Mouse (Mus musculus) embryonic stem cell, embryonic (primary cell): ENCODE measurements around the gene Tmem11.

Experiments used
- CTCF ChIA-PET, 4 experiments: fragments of 300-600 bp in 2 of 4; fragments of 350-600 bp in 2 of 4; sonication (Branson Sonifier 250); formaldehyde crosslinking; loops; one replicate each; lab custom pipeline; 2022; ENCODE audit warnings: inconsistent platforms in 2 of 4; lab: Charles Lee
- POLR2A ChIA-PET, 4 experiments: fragments of 300-600 bp in 2 of 4; fragments of 350-600 bp in 2 of 4; sonication (Branson Sonifier 250); formaldehyde crosslinking; loops; one replicate each; lab custom pipeline; 2022; ENCODE audit warnings: antibody characterized with exemption in 4 of 4, inconsistent platforms in 1 of 4; lab: Charles Lee

Gene Tmem11

DNA sequence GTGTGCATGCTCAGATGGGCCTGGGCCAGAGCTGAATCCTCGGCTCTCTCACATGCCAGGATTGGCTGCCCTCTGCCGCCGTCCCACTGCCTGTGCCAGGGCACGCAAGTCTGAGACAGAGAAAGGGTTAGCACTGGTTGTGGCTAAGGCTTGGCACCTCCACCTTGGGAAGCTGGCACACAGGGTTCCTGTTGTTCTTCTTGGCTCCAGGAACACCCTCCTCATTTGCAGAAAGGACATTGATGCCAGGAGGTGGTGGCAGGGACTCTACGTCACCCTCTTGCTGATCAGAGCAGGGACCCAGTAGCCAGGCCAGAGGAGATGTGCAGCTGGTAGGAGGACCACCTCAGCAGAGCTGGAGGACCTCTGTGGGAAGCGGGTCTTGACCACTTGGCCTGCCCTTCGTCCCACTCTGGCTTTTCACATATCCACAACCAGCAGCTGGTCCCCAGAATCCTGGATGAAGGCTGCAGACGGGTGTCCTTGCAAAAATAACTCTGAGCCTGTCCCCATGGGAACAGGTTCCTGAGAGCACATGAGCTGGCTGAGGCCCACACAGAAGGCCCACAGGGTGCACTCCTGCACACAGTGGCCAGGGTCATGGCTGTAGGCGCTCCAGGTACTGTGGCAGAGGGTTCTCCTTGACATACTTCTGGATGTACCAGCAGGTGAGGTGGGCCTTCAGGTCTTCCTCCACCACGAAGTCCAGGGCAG is 26.5 kb upstream of the Tmem11 start:
- CTCF ChIA-PET = interaction anchor here in 1 of 4 experiments (0.6 to 1.1 kb wide), 2 partner anchors 22 to 415 kb away, joined by 3 read pairs; no protein-coding TSS in a partner anchor
- POLR2A ChIA-PET = interaction anchor here in 3 of 4 experiments (0.7 to 10.5 kb wide), 5 partner anchors 11 to 183 kb away, joined by 4 to 105 read pairs (median 4); no protein-coding TSS in a partner anchor

DNA sequence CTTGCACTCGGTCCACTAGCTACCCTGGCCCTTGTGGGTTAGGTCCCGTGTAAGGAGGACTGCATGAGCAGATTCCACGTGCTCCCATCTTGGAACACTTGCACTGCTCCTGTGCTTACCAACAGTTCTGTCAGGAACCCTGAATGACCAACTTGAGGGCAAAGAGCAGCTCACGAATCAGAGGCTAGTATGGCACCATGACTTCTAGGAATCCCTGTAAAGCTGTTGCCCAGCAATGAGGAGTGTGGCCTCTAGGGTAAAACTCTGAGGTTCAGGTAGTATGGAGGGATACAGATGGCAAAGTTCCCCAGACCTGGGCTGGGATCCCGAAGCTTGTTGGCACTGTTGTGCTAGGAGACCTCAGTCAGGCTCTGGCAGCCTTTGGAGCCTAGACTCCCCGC is 24.6 kb upstream of the Tmem11 start:
- ChIA-PET POLR2A (interaction anchor here in 2 of 4 experiments (0.8 to 4.5 kb wide), 10 partner anchors 7 to 186 kb away, joined by 3 to 21 read pairs (median 4); partner anchors contain the start of genes Map2k3 (in 2 of the 2) and Natd1 (in 2 of the 2)), CTCF (interaction anchor here in 1 of 4 experiments (0.9 to 1.0 kb wide), 2 partner anchors 22 to 93 kb away, joined by 3 read pairs; no protein-coding TSS in a partner anchor)

DNA sequence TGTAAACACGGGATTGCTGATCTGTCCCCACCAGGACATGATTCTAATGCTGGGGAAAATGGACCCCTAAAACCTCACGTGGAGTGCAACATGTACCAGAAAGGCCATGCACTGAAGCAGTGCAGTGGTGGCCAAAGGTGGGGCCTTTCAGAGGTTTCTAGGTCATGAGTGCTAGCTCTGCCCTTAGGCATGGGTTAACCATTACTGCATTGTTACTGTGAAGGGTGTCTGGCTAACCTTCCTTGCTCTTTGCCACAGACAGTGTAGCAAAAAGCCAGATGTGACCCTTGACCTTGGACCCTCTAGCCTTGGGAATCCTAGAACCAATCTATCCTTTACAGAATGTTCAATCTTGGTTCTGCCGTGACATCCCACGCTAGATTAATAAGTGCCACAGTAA is 23.4 kb upstream of the Tmem11 start:
- ChIA-PET POLR2A (interaction anchor here in 2 of 4 experiments (1.0 to 4.5 kb wide), 8 partner anchors 8 to 72 kb away, joined by 4 to 21 read pairs (median 6); partner anchors contain the start of genes Natd1 (in 2 of the 2), Dhrs7b (in 1 of the 2), Map2k3 (in 1 of the 2) and Tmem11 (in 1 of the 2)), CTCF (interaction anchor here in 1 of 4 experiments (0.7 kb wide), 1 partner anchor 161 kb away, joined by 3 read pairs; no protein-coding TSS in a partner anchor)

DNA sequence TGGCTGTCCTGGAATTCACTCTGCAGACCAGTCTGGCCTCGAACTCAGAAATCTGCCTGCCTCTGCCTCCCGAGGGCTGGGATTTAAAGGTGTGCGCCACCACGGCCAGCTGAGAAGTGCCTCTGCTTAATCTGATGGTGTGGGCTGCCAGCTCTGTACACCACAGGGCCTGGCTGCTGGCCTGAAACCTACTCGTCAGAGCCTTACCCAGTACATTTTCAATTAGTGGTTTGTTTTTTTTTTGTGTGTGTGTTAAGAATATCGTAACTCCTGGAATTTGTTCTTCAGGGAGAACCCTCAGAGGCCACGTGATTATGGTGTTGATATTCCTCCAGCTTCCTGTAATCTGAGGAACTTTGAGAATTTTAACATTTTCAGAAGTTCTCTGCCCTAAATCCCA is 22.9 kb upstream of the Tmem11 start:
- ChIA-PET CTCF (no interaction called here), POLR2A (interaction anchor here in 2 of 4 experiments (1.0 to 4.5 kb wide), 9 partner anchors 9 to 72 kb away, joined by 4 to 21 read pairs (median 6); partner anchors contain the start of genes Natd1 (in 2 of the 2), Dhrs7b (in 1 of the 2), Map2k3 (in 1 of the 2) and Tmem11 (in 1 of the 2))

DNA sequence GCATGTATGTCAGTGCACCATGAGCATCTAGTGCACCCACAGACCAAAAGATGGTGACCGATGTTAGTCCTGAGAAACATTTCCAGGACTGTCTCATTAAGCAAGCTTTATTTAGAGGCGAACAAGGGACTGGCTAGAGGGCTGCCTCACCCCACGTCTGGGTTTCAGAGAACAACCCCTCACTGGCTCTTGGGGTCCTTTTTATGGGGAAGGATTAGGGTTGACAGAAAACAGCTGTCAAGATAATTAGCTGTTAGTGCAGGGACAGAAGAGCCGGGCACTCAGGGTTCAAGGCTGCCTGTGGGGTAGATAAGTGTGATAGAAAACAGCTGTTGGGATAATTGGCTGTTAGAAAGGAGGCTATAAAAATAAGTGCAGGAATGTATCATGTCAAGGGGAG is 16.8 kb upstream of the Tmem11 start:
- POLR2A ChIA-PET = interaction anchor here in 3 of 4 experiments (0.6 to 3.3 kb wide), 8 partner anchors 9 to 615 kb away, joined by 3 to 14 read pairs (median 4); partner anchors contain the start of genes Dhrs7b (in 1 of the 3), Map2k3 (in 1 of the 3) and Tmem11 (in 1 of the 3)
- CTCF ChIA-PET = interaction anchor here in 1 of 4 experiments (0.8 kb wide), 1 partner anchor 16 kb away, joined by 3 read pairs; the partner anchor contains the start of gene Tmem11

DNA sequence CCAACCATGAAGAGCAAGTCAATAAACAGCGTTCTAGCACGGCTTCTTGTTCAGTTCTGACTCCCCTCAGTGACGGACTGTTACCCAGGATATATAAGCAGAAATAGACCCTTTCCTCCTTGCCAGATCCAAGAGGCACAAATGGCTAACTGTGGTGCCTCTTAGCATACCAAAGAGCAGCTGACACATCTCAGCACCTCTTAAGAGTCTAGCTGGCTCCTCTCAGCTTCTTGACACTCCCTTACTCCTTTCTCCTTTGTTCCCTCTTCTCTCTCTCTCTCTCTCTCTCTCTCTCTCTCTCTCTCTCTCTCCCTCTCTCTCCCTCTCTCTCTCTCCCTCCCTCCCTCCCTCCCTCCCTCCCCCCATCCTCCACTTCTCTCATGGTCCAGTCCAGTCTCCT is 11.7 kb upstream of the Tmem11 start:
- CTCF ChIA-PET = interaction anchor here in 1 of 4 experiments (0.6 kb wide), 1 partner anchor 10 kb away, joined by 4 read pairs; no protein-coding TSS in a partner anchor
- POLR2A ChIA-PET = interaction anchor here in 3 of 4 experiments (0.5 to 1.7 kb wide), 8 partner anchors 11 to 353 kb away, joined by 3 to 7 read pairs (median 3); partner anchors contain the start of genes Tmem11 (in 2 of the 3) and Dhrs7b (in 1 of the 3)

DNA sequence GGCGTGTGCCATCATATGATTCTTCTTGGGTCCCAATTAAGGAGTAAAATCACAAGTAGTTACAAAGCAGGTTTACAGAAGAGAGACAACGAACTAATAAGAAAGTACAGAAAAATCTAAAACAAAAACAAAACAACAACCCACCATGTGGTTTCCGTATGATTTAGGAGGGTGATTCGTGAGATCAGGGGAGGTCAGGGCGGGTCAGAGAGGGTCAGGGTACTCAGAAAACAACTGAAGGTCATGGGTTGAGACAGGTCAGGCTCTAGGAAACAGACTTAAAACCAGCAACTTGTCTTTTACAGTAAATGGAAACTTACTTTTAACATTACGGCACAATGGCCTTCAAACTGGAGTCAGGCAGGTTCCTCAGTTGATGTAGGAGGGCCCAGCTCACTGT is 11.2 kb upstream of the Tmem11 start:
- CTCF ChIA-PET = interaction anchor here in 1 of 4 experiments (0.6 kb wide), 1 partner anchor 10 kb away, joined by 4 read pairs; no protein-coding TSS in a partner anchor
- POLR2A ChIA-PET = interaction anchor here in 3 of 4 experiments (0.5 to 1.7 kb wide), 8 partner anchors 11 to 353 kb away, joined by 3 to 7 read pairs (median 3); partner anchors contain the start of genes Tmem11 (in 2 of the 3) and Dhrs7b (in 1 of the 3)

DNA sequence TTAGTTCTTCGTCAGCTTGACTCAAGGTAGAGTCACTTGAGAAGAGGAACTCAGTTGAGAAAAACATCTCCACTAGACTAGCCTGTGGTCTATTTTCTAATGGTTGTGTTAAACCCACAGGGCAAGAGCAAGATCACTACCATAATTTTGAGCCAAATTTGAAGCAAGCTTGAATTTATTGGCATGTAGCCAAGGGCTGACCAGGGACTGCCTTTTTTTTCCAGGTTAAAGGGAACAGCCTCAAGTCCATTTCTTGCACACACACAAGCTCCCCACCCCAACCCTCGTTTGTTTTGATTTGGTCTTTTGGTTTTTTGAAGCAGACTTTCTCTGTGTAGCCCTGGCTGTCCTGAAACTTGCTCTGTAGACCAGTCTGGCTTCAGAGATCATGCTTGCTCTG is 10.8 kb upstream of the Tmem11 start:
- ChIA-PET POLR2A (interaction anchor here in 2 of 4 experiments (0.9 to 1.7 kb wide), 7 partner anchors 9 to 66 kb away, joined by 3 to 7 read pairs (median 3); partner anchors contain the start of genes Tmem11 (in 2 of the 2) and Dhrs7b (in 1 of the 2)), CTCF (no interaction called here)

DNA sequence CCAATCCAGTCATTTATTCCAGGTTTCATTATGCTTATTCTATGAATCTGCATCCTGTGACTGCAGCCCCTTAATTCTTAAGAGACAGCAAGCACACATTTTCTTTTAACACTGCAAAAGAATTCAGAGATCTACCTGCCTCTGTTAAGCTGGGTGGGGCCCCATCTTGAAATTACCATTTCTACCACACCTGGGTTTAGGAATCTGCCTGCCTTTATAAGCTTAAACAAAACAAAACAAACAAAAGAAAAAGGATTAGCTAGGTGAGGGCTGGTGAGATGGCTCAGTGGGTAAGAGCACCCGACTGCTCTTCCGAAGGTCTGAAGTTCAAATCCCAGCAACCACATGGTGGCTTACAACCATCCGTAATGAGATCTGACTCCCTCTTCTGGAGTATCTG is 7.9 kb upstream of the Tmem11 start:
- ChIA-PET POLR2A (interaction anchor here (0.6 to 3.7 kb wide), 52 partner anchors 8 to 772 kb away, joined by 3 to 40 read pairs (median 5); partner anchors contain the start of genes Tmem11 (in 3 of the 4), Natd1 (in 2 of the 4), Dhrs7b (in 1 of the 4) and Flii (in 1 of the 4)), CTCF (interaction anchor here (0.6 to 1.2 kb wide), 12 partner anchors 20 to 159 kb away, joined by 3 to 12 read pairs (median 4); partner anchors contain the start of gene Mief2 (in 1 of the 4))

DNA sequence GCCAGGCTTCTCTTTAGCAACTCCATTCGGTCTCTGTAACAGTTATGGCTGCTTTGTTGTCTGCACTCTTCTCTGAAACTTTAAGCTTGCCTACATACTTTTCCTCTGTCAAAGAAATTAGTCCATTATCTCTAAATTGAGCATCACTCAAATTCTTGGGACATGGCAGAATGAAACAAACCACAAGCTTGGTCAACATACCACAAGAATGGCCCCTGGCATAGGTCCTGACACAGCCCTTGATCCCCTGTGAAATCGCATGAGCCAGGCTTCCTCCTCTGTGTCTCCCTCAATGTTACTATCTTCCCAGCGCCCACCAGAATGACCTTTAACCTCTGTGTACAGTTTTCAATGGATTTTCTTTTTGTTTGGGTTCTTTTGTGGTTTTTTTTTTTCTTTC is 3.3 kb upstream of the Tmem11 start:
- ChIA-PET POLR2A (interaction anchor here in 2 of 4 experiments (0.5 to 3.0 kb wide), 8 partner anchors 9 to 706 kb away, joined by 3 to 12 read pairs (median 4); partner anchors contain the start of genes Dhrs7b (in 1 of the 2) and Shmt1 (in 1 of the 2)), CTCF (no interaction called here)

DNA sequence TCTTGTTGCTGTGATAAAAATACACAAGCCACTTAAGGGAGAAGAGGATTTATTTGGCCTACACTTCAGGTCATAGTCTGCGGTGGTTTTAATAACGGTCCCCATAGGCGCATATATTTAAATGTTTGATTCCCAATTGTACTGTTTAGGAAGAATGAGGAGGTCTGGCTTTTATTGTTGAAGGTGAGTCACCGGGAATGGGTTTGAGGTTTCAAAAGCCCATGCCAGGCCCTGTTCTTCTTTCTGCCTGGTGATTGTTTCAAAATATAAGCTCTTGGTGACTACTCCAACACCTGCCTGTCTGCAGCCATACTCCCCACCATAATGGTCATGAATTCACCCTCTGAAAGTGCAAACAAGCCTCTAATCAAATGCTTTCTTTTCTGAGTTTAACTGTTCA is 1.5 kb upstream of the Tmem11 start:
- POLR2A ChIA-PET = interaction anchor here in 3 of 4 experiments (0.9 to 7.5 kb wide), 18 partner anchors 9 to 775 kb away, joined by 3 to 54 read pairs (median 6); partner anchors contain the start of genes Map2k3 (in 3 of the 3), Shmt1 (in 2 of the 3), Dhrs7b (in 1 of the 3) and Natd1 (in 1 of the 3)
- CTCF ChIA-PET = interaction anchor here in 3 of 4 experiments (0.6 to 2.4 kb wide), 6 partner anchors 10 to 436 kb away, joined by 3 to 10 read pairs (median 6); no protein-coding TSS in a partner anchor

DNA sequence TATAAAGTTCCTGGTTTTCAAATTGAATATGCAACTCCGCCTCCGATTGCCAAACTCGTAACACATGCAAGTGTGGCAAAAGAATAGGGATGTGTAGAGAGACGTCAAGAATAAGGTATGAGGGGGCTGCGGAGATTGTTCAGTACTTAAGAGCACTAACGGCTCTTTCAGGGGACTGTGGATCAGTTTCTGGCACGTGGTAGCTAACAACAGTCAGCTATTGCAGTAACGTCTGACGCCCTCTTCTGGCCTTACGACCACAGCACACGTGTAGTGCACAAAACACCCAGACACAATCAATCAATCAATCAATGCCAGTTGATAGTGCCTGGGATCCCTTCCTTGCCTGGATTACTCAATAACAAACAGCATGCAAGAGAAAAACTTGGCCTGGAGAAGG is 351 bp upstream of the Tmem11 start:
- ChIA-PET POLR2A (interaction anchor here (0.5 to 9.3 kb wide), 83 partner anchors 8 to 773 kb away, joined by 3 to 147 read pairs (median 5); partner anchors contain the start of genes Map2k3 (in 3 of the 4), Shmt1 (in 3 of the 4), Dhrs7b (in 2 of the 4) and Drg2 (in 1 of the 4)), CTCF (interaction anchor here (0.5 to 2.4 kb wide), 26 partner anchors 13 to 473 kb away, joined by 3 to 14 read pairs (median 4); partner anchors contain the start of genes Dhrs7b (in 2 of the 4), Map2k3 (in 1 of the 4), Natd1 (in 1 of the 4) and Shmt1 (in 1 of the 4))

DNA sequence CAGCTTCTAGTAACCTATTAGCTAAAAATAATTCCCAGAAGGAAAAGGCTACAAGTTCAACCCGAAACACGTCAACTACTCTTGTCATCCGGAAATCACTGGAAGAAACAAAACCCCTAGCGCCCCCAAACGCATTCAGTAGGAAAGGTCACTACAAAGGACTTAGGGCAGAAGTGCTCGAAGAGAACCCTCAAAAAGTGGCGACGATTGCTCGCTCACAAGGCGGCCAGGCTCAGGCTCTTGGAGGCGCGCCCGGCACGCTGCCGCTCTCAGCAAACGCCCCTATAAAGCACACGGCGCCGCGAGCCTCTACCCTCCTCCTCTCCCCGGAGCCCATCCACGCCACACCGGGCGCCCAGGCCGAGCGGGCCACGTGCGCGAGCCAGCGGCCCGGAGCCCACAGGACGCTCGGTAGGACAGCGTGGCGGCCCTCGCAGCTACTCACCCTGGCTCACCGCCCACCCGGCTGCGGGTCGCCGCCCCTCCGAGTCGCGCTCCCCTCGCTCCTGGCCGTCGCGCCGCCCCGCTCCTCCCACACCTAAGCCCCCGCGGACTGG is 938 bp downstream of the Tmem11 start:
- ChIA-PET CTCF (interaction anchor here in 2 of 4 experiments (0.7 to 2.4 kb wide), 6 partner anchors 36 to 78 kb away, joined by 3 to 14 read pairs (median 4); partner anchors contain the start of gene Dhrs7b (in 1 of the 2)), POLR2A (interaction anchor here in 3 of 4 experiments (0.6 to 9.3 kb wide), 64 partner anchors 8 to 700 kb away, joined by 3 to 147 read pairs (median 6); partner anchors contain the start of genes Dhrs7b (in 3 of the 3), Shmt1 (in 3 of the 3), Gid4 (in 1 of the 3) and Llgl1 (in 1 of the 3))

DNA sequence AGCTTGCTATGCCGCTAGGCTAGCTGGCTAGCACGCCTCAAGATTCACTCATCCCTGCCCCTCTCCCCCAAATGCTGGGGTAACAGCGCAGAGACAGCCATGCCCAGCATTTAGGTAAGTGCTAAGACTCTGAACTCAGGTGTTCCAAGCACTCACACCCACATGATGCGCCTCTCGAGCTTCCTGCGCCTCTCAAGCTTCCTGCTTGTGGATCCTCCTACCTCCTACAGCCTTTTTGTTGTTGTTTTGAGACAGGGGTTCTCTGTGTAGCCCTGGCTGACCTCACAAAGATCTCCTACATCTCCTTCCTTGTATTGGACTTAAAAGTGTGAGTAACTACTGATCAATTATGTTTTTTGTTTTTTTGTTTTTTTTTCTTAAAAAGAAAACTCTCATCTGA is 6.0 kb downstream of the Tmem11 start:
- ChIA-PET POLR2A (interaction anchor here (0.7 to 9.3 kb wide), 31 partner anchors 8 to 337 kb away, joined by 3 to 147 read pairs (median 4); partner anchors contain the start of genes Dhrs7b (in 2 of the 4), Alkbh5 (in 1 of the 4), Kcnj12 (in 1 of the 4) and Natd1 (in 1 of the 4)), CTCF (interaction anchor here in 1 of 4 experiments (0.5 kb wide), 1 partner anchor 101 kb away, joined by 8 read pairs; no protein-coding TSS in a partner anchor)

DNA sequence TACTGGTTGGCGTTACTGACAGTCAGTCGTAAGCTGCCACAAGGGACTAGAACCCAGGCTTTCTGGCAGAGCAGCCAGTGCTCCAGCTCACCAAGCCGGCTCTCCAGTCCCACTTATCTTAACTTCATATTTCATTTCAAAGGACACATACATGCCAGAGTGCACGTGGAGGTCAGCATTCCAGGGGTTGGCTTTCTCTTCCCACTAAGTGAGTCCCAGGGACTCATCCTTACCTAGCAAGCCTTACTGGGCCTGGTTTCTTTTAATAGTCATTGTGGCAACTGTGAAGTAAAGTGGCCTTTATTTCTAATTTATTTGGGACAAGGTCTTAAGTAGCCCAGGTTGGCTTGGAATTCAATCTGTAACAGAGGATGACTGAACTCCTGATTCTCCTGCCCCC is 7.7 kb downstream of the Tmem11 start:
- CTCF ChIA-PET = interaction anchor here in 1 of 4 experiments (0.7 kb wide), 1 partner anchor 661 kb away, joined by 3 read pairs; no protein-coding TSS in a partner anchor
- POLR2A ChIA-PET = interaction anchor here in 2 of 4 experiments (0.6 to 9.3 kb wide), 24 partner anchors 7 to 334 kb away, joined by 3 to 147 read pairs (median 4); partner anchors contain the start of genes Dhrs7b (in 2 of the 2), Shmt1 (in 2 of the 2) and Kcnj12 (in 1 of the 2)

DNA sequence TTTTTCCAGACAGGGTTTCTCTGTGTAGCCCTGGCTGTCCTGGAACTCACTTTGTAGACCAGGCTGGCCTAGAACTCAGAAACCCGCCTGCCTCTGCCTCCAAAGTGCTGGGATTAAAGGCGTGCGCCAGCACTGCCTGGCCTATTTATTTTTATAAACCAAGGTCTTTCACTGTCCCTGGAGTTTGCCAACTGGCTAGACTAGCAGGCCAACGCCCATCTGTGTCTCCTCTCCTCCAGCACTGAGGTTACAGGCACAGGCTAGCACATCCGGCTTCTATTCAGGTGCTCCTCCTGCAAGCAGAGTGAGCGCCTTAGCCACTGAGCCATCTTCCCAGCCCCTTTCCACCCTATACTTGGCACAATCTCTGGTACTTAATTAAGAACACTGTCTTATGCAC is 9.6 kb downstream of the Tmem11 start:
- ChIA-PET CTCF (interaction anchor here in 1 of 4 experiments (1.0 kb wide), 1 partner anchor 15 kb away, joined by 3 read pairs; no protein-coding TSS in a partner anchor), POLR2A (interaction anchor here in 2 of 4 experiments (0.6 to 2.6 kb wide), 6 partner anchors 8 to 24 kb away, joined by 3 to 12 read pairs (median 6); partner anchors contain the start of gene Tmem11 (in 2 of the 2))
